Mouse (Mus musculus) heart, adult 18-20 months (tissue): ENCODE results near the gene Sncb. TPM values are rescaled to one million over a fixed set of nuclear protein-coding genes. Genes with fewer than 3 reads are reported as not detected.
"Not testable (repeated sequence)": the region's sequence is repeated elsewhere in the genome, so short reads cannot be mapped to it uniquely, and the experiment has no call there.

Source experiments
- DNase-seq, 2 experiments: peaks; one replicate each; pipeline ENCODE4 v3.0.0; 2021 to 2022; ENCODE audit warnings: mixed read lengths in 1 of 2
- long read RNA-seq, 2 experiments: library from polyadenylated mRNA; stranded (forward); transcript quantifications; one replicate each; pipeline ENCODE4 v2.0.0; 2021
- total RNA-seq, 2 experiments: library from RNA; stranded (reverse); gene quantifications; 2 replicates each; pipeline ENCODE4 v1.2.3; 2021

The Sncb gene
- total RNA-seq, result not detected
- long read RNA-seq, experiment 1, result 0 reads
- long read RNA-seq, experiment 2, result 0 reads

DNA sequence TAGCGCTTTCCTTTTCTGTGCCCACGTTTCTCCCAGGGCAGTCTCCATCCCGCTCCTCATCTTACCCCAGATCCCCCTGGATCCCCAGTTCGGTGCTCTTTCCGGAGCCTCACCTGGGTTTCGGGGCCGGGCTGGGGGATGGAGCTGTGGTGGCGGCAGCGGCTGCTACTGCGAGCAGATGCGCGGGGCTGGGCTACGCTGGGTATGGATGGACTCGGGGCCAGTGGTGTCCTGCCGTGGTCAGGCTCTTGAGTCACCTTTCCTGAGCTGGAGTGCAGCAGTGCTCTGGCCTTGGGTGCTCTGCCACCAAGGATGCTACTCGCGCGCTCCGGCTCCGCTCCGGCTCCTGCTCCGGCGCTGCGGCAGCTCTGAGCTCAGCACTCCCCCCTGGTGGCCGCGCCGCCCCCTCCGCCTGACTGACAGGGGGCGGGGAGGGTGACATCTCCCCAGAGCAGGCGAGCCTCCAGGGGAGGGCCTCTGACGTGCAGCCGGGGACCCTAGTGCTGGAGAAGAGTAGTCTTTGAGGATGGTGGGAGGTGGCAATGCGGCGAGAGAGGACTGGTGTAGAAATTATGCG, at the start of gene Sncb:
TSS of gene Sncb (minus strand) at position 404 of the 577 bp plus-strand sequence.
- peak; percentile 23 to 26 for DNase-seq

DNA sequence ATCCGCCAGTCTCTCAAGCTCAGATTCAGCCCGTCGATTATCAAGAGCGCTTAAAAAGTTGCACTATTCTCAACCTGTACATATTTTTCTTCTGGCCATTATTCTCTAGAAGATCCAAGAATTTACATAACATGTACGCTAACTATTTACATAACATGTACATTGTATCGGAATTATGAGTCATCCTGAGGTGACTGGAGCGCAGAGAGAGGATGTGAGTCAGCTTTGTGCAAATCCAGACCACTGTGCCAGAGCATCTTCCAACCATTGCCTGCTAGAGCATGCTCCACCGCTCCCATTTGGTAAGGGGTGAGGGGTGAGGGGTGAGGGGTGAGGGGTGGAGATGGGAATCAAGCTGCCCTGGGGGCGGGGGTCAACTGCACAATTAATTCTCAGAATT, 47.0 kb upstream of the Sncb start:
- DNase-seq, result no peak

DNA sequence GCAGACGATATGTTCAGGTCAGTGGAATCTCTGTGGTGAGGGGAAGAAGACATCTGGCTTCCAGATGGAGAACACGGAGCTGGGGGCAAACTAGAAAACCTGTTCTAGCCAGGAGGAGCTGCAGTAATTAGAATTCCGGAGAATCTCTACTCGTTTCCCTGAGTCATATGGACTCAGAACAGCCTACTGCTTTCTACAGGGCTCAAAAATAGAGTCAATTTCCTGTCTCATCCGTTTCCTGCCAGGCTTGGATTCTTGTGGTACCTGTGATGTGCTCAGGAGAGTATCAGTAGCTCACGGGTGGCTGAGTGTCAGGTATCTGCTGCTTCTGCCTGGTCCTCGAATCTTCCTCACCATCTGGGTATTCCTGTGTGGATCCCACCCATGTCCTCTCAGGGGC, 45.1 kb upstream of the Sncb start:
- no peak for DNase-seq

DNA sequence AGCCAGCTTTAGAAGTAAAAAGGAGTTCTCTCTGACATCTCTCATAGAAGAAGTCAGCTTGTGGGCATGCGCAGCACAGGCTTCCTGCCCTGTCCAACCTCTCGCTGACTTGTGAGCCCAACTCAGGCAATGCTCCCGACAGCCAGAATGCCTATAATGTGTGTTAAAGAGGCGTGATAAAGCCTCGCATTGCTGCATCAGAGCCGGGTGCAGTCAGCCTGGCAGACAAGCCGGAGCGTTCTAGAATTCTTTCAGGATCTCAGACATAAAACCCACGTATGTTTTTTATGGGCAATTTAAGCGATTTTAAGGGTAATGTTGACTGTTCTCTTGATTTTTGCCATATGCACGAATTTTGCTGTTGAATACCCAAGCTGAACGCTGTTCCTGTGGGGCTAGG, 41.7 kb upstream of the Sncb start:
- no peak for DNase-seq

DNA sequence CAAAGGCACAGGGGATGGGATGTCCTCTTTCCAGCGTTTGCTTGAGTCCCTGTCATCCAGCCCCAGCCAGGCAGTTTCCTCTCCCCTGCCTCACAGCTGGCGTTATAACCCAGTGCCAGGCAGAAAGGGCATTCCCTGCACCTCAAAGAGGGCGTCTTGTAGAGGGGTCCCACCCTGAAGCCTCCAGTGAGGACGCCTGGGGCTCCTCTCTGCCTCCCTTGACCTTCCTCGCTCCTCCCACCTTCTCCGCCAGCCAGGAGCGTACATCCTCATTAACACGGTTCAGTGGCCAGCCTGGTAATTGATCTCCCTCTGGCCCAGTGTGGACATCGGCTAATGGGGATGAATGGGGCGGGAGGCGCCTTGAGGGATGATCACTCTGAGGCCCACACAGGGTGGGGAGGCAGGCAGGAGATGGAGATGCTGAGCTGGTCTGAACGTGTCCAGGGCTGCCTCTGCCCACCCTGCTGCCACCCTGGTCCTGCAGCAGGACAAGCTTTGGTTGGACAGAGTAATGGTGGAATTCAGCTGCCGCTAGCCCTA, 40.1 kb upstream of the Sncb start:
- no peak for DNase-seq

DNA sequence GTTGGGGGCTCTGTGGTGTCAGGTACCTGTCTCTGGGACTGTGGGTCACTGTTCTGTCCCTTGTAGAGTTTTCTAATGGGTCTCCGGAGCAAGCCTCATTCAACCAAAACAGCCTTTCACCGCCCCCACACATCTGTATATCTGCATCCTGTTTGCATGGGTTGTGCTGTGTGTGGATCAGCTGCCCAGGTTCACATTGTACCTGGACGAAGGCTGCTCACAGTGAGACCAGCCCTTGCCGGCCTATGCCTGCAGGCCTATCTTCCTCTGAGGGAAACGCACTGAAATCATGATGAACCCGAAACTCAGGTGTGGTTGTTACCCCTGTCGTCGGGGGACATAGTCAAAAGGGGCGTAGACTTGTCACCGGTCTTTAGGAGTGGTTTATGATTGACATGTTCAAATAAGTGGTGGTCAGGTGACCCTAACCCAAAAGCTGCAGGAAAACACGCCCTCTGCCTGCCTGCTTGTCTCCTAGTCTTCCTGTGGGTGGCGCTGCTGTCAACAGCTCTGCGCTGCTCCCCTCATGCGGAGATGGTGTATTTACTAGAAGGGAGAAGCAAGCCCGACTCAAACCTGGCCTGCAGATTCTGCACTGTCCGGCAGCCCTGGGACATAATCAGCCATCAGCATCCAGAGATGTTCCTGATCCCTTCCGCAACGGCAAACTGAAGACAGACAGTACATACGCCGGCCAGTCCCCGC, 38.9 kb upstream of the Sncb start:
- no peak for DNase-seq

DNA sequence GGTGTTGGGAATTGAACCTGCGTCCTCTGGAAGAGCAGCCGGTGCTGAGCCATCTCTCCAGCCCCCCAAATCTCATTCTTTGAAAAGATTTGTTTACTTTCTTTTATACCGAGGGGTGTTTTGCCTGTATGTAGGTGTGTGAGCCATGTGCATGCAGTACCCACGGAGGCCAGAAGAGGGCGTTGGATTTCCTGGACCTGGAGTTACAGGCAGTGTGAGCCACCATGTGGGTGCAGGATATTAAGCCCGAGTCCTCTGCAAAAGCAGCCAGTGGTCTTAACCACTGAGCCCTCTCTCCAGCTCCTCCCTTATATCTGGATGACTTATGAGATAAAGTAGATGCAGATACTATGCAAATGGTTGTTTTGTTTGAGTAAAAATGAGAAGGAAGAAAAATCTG, 36.6 kb upstream of the Sncb start:
- DNase-seq, result no peak

DNA sequence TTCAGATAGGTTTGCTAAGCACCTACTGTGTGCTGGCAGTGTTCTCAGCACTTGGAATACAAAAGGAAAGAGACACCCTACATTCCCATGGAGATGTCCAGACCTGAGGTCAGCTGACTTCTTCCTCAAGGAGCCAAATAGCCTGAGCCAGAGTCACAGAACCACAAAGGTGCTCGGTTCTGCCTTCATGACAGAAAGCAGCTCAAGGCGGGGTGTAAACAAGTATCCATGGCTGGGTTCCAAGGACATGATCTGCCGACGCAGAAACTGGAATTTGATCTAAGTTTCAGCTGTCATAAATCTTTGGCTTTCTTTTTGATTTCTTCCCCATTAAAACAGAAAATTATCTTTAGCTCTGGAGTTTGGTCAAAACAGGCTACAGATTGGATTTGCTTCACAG, 33.8 kb upstream of the Sncb start:
- no peak for DNase-seq

DNA sequence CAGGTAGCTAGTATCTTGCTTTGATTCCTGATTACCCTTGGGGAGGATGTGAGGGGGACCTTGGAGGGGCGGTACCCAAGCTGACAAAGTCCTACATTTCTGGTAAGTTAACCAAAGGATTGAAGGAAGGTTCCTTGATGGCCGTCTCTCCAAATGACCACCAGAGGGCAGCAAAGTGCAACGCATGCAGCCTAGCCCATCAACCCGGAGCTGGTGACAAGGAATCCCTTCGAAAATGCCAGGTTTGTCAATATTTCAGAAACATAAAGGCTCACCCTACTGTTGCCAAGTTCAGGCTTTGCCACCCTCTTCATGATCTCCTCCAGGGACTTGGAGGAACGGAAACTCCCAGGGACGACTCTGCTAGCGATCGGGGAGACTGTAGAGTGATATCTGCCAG, 33.3 kb upstream of the Sncb start:
- peak; percentile 69 to 86 for DNase-seq

DNA sequence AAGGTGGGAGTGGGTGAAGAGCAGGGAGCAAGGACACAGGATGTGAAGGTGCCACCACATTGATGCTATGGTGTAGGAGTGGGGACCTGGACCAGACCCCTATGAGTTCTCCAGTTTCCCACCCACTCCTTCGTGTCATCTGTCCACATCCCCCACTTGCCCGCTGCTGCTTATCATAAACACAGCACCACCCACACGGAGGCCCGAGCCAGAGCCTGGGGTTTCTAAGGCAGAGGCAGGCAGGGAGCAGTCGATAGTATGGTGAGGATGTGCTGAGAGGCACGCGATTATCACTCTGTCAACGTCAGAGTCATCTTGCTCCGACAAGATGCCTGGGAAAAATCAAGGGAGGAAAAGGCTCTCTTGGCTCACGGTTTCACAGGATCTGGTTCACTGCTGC, 32.3 kb upstream of the Sncb start:
- no peak for DNase-seq

DNA sequence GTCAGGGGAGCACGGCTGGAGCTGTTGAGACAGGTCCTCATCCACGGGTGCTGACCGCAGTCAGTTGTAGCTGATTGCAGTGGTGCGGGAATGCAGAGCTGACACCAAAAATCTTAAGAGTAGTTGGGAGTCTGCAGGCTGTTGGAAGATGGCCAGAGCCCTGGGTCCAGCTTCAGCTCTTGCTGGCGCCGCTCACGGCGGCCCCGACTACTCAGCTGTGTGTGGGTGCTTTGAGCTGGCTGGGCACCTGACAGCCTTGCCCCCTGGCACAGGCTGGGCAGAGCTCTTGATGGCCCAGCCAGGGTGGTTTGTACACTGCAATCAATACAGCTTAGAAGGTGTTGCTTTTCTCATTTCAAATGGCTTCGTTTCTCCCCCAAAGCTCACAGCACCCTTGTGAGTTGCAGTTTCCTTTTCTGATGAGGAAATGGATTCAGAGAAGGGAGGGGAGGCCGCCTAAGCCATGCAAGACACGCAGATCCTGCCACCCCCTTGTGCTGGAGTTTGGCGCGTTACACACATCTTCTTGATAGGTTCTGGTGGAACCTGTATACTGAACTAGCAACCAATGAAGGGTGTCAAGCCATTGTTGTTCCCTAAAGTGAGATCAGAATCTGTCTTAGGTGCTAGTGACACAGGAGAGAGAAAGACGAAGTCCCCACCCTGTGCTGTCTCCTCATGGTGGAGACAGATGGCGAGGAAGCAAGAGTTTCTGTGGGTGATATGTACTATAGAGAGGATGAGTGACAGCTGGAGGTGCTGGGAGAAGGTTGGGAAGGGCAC, 31.7 kb upstream of the Sncb start:
- DNase-seq, result no peak

DNA sequence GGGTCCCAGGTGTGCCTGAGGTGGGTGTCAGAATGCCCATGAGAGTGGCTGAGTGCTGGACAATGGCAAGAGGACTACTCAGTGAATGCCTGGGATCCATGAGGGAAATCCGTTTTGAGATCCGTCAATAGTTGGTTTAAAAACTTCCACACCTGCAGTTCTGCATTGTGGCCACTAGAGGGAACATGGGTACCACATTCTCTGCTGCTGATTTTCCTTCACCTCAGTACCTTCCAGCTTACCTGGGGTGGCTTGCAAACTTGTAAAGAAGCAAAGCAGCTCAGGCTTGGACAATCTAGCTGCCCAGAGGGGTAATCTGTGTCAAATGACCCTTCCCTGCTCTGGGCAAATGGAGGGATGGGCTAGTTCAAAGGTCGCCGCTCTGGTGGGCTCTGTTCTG, 31.0 kb upstream of the Sncb start:
- peak; percentile 23 to 60 for DNase-seq

DNA sequence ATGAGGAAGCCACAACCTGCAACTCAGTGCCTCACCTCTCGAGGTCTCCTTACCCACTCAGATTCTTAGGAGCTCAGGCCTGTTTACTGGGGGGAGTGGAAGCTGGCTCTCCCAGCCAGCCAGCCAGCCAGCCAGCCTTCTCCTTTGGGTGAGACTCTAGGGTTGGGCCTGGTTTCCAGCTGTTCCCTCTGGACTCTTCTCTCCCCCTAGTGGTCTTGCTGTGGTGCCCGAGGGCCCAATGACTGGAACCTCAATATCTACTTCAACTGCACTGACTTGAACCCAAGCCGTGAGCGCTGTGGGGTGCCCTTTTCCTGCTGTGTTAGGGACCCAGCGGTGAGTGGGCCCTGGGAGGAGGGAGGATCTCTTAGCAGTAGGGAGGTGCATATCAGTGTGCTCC, 28.4 kb upstream of the Sncb start:
- DNase-seq, result no peak

DNA sequence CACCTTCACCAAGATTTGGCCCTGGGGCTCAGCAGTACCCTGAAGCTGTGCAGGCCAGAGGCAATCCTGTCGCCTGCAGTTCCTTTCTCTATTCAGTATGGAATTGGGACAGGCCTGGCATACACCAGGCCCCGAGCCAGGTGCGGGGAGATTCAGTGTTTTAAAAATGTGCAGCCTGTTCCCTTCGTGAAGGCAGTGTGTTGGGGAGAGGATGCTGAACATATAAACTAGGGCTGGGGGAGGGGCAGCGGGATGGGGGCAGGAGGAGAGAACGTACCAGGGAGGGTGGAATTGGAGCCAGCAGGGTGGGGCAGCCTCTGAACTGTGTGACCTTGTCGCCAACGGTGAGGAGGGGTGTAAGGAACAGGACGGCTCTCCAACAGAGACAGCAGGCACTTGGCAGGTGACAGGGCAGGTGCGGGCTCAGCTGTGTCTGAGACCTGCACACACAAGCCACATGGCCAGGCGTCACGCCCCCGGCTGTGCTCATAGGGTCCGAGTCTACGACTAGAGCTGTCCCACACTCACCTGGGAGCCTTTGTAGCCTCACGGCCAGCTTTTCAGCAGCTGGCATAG, 27.7 kb upstream of the Sncb start:
- no peak for DNase-seq

DNA sequence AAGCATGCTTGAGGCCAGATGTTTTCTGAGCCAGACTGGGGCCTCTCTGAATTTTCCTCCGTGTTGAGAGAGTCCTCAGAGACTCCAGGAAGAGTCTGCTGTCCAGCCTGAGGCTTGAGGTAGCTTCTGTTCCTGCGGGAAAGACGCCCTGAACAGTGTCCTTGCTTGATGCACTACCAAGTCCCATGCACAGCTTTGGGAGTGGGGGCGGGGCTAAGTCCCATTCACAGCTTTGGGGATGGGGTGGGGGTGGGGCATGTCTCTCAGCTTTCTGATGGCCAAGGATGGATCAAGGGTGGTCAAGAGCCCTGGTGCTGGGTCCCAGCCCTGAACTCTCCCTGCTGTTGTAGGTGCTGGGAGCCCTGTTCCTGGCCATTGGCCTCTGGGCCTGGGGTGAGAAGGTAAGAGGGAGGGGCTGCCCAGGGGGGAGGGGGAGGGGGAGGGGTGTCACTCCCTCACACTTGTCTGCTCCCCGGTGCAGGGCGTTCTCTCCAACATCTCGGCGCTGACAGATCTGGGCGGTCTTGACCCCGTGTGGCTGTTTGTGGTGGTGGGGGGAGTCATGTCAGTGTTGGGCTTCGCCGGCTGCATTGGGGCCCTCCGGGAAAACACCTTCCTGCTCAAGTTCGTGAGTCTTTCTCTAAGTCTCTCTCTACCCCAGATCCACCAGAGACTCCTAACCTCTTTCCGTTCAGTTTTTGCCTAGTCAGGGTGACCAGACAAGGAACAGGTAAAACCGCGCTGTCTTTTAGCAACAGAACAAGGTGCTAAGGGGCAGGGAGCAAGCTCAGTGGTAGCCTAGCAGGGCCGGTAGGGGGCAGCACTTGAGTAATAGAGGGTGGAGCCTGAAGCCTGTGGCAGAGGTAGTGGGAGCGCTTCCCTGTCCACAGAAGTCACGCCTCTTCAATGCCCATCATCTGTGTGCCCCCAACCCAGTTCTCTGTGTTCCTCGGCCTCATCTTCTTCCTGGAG, 26.1 kb upstream of the Sncb start:
- DNase-seq, result no peak

DNA sequence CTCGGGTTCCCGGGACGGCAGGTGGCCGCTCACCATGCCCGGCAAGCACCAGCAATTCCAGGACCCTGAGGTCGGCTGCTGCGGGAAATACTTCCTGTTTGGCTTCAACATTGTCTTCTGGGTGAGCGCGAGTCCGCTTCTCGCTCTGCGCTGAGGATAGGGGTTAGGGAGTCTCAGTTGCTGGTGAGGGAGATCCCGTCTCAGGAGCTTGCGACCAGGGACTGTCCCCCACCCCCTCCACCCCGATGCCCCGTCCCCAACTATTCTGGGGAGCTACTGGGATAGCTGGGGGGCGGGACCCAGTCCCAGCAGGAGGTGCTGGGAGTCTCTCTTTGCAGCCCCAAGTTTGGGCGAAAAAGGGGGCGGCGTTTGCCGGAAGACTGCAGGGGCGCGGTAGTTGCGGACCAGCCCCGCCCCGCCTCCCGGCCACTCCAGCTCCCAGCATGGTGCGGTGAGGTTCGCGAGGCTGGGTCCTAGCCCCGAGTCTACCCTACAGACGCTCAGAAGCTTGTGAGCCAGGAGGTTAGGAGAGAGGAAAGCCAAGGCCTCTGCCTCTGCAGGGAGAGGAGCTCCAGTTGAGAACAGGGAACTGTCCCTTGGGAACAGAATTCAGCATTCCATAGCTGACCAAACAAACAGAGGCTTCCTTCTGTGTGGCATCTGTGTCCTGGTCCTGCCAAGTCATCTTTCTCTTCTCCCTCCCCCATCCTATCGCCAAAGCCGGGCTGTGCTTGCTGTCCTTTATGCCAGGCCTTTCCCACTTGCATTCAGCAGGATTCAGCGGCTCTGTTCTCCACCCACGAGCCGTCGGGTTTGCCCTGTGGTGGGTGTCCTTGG, 23.4 kb upstream of the Sncb start:
- DNase-seq, result peak; percentile 62 to 64

DNA sequence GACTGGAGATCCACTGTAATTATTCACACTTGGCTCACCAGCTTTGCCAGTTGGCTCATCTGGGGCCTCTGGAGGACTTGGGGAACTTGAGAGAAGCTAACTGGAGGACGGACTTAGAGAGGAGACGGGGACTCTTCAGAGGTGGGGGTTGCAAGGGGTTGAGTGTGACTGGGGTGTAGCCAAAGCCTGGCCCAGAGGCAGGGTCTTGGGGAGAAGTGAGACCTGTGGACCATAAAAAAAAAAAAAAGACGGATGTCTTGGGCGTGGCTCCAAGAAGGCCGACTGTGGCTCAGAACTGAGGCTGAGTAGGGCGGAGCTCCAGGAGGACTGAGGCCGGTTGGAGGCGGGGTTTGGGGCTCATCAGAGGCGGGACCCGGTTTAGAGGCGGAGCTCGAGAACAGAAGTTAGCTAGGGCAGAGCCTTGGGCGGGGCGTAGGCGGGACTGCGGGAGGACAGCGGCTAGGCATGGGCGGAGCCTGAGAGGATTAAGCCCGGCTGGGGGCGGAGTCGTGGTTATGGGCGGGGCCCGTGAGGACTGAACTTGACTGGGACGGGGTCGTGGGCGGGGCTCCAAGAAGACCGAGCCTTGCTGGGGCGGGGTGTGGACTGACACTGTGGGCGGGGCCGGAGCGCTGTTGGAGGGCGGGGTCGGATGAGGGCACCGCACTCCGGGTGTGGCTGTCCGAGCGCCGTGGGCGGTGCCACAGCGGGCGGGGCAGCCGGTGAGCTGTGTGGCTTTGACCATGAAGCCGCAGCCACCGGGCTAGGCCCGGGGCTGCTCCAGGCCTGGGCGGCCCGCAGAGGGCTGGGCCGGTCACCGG, 22.6 kb upstream of the Sncb start, which contains the start of gene Tspan17:
TSS of gene Tspan17 (plus strand) at position 638 of the 821 bp plus-strand sequence.
- peak; percentile 97 to 98 for DNase-seq

DNA sequence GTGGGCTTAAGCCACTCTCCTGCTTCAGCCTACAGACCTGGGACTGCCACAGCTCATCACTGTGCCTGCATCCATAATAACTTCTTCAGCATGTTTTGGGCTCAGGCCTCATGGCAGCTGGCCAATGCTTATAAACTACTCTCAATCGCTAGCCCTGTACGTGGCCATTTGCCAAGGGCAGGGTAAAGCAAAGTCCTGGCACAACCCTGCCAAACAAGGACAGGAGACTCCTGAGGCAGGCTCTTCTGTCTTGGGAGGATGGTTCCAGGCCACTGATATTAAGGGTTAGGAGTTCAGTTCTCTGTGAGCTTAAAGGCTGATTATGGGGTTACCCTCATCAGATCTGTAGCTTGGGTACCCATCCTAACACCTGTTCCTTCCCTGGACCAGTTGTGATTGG, 21.2 kb upstream of the Sncb start:
- not testable (repeated sequence) for DNase-seq

DNA sequence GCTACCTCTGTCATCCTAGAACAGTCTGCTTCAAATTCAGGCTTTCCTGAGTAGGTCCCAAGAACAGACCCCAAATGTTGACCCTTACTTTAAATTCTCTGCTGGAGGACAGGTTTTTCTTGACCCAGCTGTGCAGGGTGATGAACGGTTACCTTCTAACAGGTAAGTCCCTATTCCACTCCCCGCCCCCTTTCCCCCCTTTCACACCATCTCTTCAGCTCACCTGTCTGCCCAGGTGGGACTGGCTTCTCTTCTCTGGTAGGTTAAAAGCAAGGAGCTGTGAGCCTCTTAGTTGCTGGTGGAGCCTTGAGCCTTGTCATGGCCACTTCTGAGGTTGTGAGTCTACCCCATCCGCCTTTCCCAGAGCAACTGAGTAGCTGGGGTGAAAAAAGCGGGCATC, 17.3 kb upstream of the Sncb start, which contains the start of gene Eif4e1b:
TSS of gene Eif4e1b (plus strand) at position 301 of the 400 bp plus-strand sequence.
- no peak for DNase-seq
